Mouse (Mus musculus) E14TG2a.4 (cell line): ENCODE results near the gene Mfsd4b1.
"Not testable (repeated sequence)": the region's sequence is repeated elsewhere in the genome, so short reads cannot be mapped to it uniquely, and the experiment has no call there.

ENCODE experiments used
- H3K27me3 ChIP-seq: 2 replicates; pipeline ENCODE4 v1.6.1; 2014; ENCODE audit warnings: low read length, control low read depth; ENCODE audit not compliant: insufficient read depth
- H3K36me3 ChIP-seq: 2 replicates; pipeline ENCODE4 v1.6.1; 2014; ENCODE audit warnings: low read length, control low read depth; ENCODE audit not compliant: insufficient read depth
- H3K4me1 ChIP-seq: replicated peaks from 2 replicates; pipeline ENCODE4 v1.6.1; 2014; ENCODE audit warnings: low read depth, low read length, control low read depth
- H3K4me3 ChIP-seq: replicated peaks from 2 replicates; pipeline ENCODE4 v1.5.1; 2014; ENCODE audit warnings: mild to moderate bottlenecking, low read length
- H3K9me3 ChIP-seq: 2 replicates; pipeline ENCODE4 v1.6.1; 2014; ENCODE audit warnings: low read length, control low read depth
- CTCF ChIP-seq: conservative IDR thresholded peaks from 2 replicates; pipeline ENCODE4 v1.5.1; 2014; ENCODE audit warnings: low read length
- NANOG ChIP-seq: IDR thresholded peaks from 2 replicates; pipeline ENCODE4 v1.6.1; 2014; ENCODE audit warnings: borderline replicate concordance, low read length, mixed read lengths
- POU5F1 ChIP-seq: IDR thresholded peaks from 2 replicates; pipeline ENCODE4 v1.6.1; 2014; ENCODE audit warnings: low read length, borderline replicate concordance

Gene Mfsd4b1

GRCm38 (mm10) chr10:40028091-40028490 is 3.0 kb upstream of the Mfsd4b1 start:
- Histone ChIP-seq H3K4me1 (peaks cover 11% of the 10 kb centered on the region; the same call in 1 of the 2 replicates), H3K4me3 (no peak overlapping the region), H3K36me3 (no peaks in the 10 kb centered on the region), H3K27me3 (peaks cover 65% of the 10 kb centered on the region), H3K9me3 (peaks cover 17% of the 10 kb centered on the region)
- no peak for TF ChIP-seq NANOG
- no peak for TF ChIP-seq POU5F1
- no peak for TF ChIP-seq CTCF

- H3K4me3 ChIP-seq, result no peak overlapping the region
- peaks cover 17% of the 10 kb centered on the region for H3K9me3 ChIP-seq
- no peak for TF ChIP-seq NANOG
- no peak for TF ChIP-seq POU5F1
- TF ChIP-seq CTCF, result no peak
- no peaks in the 10 kb centered on the region for H3K36me3 ChIP-seq
- H3K4me1 ChIP-seq, result peaks cover 11% of the 10 kb centered on the region; the same call in 1 of the 2 replicates
- peaks cover 73% of the 10 kb centered on the region for H3K27me3 ChIP-seq
Observed at GRCm38 (mm10) chr10:40026546-40026945, 1.5 kb upstream of the Mfsd4b1 start.

GRCm38 (mm10) chr10:40025560-40025959 is 492 bp upstream of the Mfsd4b1 start:
- TF ChIP-seq POU5F1, result no peak
- TF ChIP-seq CTCF, result no peak
- TF ChIP-seq NANOG, result no peak
- Histone ChIP-seq H3K4me3 (peak overlapping the region; percentile 82), H3K4me1 (peaks cover 11% of the 10 kb centered on the region; the same call in 1 of the 2 replicates), H3K27me3 (peaks cover 75% of the 10 kb centered on the region), H3K36me3 (no peaks in the 10 kb centered on the region), H3K9me3 (peaks cover 13% of the 10 kb centered on the region)

- no peaks in the 10 kb centered on the region for H3K36me3 ChIP-seq
- no peak overlapping the region for H3K4me3 ChIP-seq
- TF ChIP-seq POU5F1, result no peak
- TF ChIP-seq CTCF, result no peak
- no peak for TF ChIP-seq NANOG
- peaks cover 47% of the 10 kb centered on the region for H3K27me3 ChIP-seq
- H3K9me3 ChIP-seq, result no peaks in the 10 kb centered on the region
- peaks cover 9% of the 10 kb centered on the region; the same call in 1 of the 2 replicates for H3K4me1 ChIP-seq
Observed at GRCm38 (mm10) chr10:40020401-40020800, 4.7 kb downstream of the Mfsd4b1 start.

- H3K36me3 ChIP-seq, result no peaks in the 10 kb centered on the region
Observed at GRCm38 (mm10) chr10:40019492-40019891, 5.6 kb downstream of the Mfsd4b1 start.

GRCm38 (mm10) chr10:40018261-40018860 is 6.7 kb downstream of the Mfsd4b1 start:
- H3K4me3 ChIP-seq, result no peak overlapping the region
- H3K27me3 ChIP-seq, result peaks cover 28% of the 10 kb centered on the region
- TF ChIP-seq CTCF (no peak), POU5F1 (no peak), NANOG (no peak)
- no peaks in the 10 kb centered on the region for H3K36me3 ChIP-seq
- H3K9me3 ChIP-seq, result no peaks in the 10 kb centered on the region
- H3K4me1 ChIP-seq, result no peaks in the 10 kb centered on the region

More at GRCm38 (mm10) chr10:40019492-40019891, 5.6 kb downstream of the Mfsd4b1 start:
- Histone ChIP-seq H3K27me3 (peaks cover 38% of the 10 kb centered on the region), H3K9me3 (no peaks in the 10 kb centered on the region), H3K4me3 (no peak overlapping the region), H3K4me1 (0 out of 2 replicates have a peak, but pooled peaks cover 5% of the 10 kb centered on the region)
- TF ChIP-seq CTCF, result no peak
- no peak for TF ChIP-seq NANOG
- no peak for TF ChIP-seq POU5F1

- TF ChIP-seq POU5F1, result no peak
- no peak for TF ChIP-seq CTCF
- no peak for TF ChIP-seq NANOG
Observed at GRCm38 (mm10) chr10:40009591-40009990, 15.5 kb downstream of the Mfsd4b1 start.

GRCm38 (mm10) chr10:40008847-40009246 is 16.2 kb downstream of the Mfsd4b1 start:
- peaks cover 30% of the 10 kb centered on the region for H3K4me1 ChIP-seq
- not testable (repeated sequence) for H3K36me3 ChIP-seq, H3K27me3 ChIP-seq, H3K9me3 ChIP-seq, H3K4me3 ChIP-seq

More at GRCm38 (mm10) chr10:40009591-40009990, 15.5 kb downstream of the Mfsd4b1 start:
- Histone ChIP-seq H3K9me3 (no peaks in the 10 kb centered on the region), H3K27me3 (peaks cover 6% of the 10 kb centered on the region), H3K4me1 (peaks cover 30% of the 10 kb centered on the region), H3K4me3 (no peak overlapping the region), H3K36me3 (no peaks in the 10 kb centered on the region)

- TF ChIP-seq POU5F1 (no peak), NANOG (no peak), CTCF (no peak)
- H3K4me1 ChIP-seq, result peaks cover 30% of the 10 kb centered on the region
Observed at GRCm38 (mm10) chr10:40007953-40008352, 17.1 kb downstream of the Mfsd4b1 start.

More at GRCm38 (mm10) chr10:40007953-40008352, 17.1 kb downstream of the Mfsd4b1 start:
- Histone ChIP-seq H3K27me3 (peaks cover 6% of the 10 kb centered on the region), H3K9me3 (no peaks in the 10 kb centered on the region), H3K36me3 (no peaks in the 10 kb centered on the region), H3K4me3 (no peak overlapping the region)
